Mouse (Mus musculus) liver, adult 2 months (tissue): ENCODE data around the gene Insig2.

ENCODE experiments used
- CTCF ChIP-seq: fragments of 200-500 bp; IDR thresholded peaks from 2 replicates; pipeline ENCODE4 v1.5.1; 2011; ENCODE audit warnings: low read depth, low read length, control low read depth
- POLR2A ChIP-seq: fragments of 200-500 bp; IDR thresholded peaks from 2 replicates; pipeline ENCODE4 v1.6.1; 2011; ENCODE audit warnings: low read length, control low read depth; ENCODE audit not compliant: insufficient read depth; ENCODE audit errors: extremely low read depth

GRCm38 (mm10) chr1:121260171-121260741, 72.1 kb downstream of the Insig2 start:
- TF ChIP-seq POLR2A (no peak), CTCF (no peak)
